Mouse (Mus musculus) erythroblast, embryonic 14.5 days (primary cell): ENCODE measurements around the gene Phyhd1. TPM values are rescaled to one million over a fixed set of nuclear protein-coding genes. Genes with fewer than 3 reads are reported as not detected.

Source experiments
- H3K27me3 ChIP-seq: 2 replicates; pipeline ENCODE4 v1.6.1; 2012; ENCODE audit warnings: inconsistent platforms; ENCODE audit not compliant: control insufficient read depth
- H3K36me3 ChIP-seq: 2 replicates; pipeline ENCODE4 v1.6.1; 2012; ENCODE audit warnings: mild to moderate bottlenecking, inconsistent platforms; ENCODE audit not compliant: control insufficient read depth
- H3K4me1 ChIP-seq: 2 replicates; pipeline ENCODE4 v1.6.1; 2012; ENCODE audit warnings: inconsistent platforms; ENCODE audit not compliant: control insufficient read depth
- H3K4me3 ChIP-seq: replicated peaks from 2 replicates; pipeline ENCODE3; 2012; ENCODE audit warnings: moderate library complexity, mild to moderate bottlenecking, inconsistent platforms
- H3K9me3 ChIP-seq: 2 replicates; pipeline ENCODE4 v1.6.1; 2012; ENCODE audit warnings: low read length, inconsistent platforms, mixed read lengths; ENCODE audit not compliant: control insufficient read depth
- GATA1 ChIP-seq: IDR thresholded peaks from 2 replicates; pipeline ENCODE4 v1.6.1; 2012; ENCODE audit warnings: low read length, inconsistent platforms, mixed read lengths
- TAL1 ChIP-seq: IDR thresholded peaks from 3 replicates; pipeline ENCODE4 v1.6.1; 2012; ENCODE audit warnings: low read length, inconsistent platforms, mixed read lengths
- polyA plus RNA-seq: library from polyadenylated mRNA; stranded (reverse); fragments of >175 nt; gene quantifications from 2 replicates; pipeline ENCODE4 v1.2.3, GENCODE M21; 2012

Gene Phyhd1
- polyA plus RNA-seq, 1 experiment: 0.06 TPM

DNA sequence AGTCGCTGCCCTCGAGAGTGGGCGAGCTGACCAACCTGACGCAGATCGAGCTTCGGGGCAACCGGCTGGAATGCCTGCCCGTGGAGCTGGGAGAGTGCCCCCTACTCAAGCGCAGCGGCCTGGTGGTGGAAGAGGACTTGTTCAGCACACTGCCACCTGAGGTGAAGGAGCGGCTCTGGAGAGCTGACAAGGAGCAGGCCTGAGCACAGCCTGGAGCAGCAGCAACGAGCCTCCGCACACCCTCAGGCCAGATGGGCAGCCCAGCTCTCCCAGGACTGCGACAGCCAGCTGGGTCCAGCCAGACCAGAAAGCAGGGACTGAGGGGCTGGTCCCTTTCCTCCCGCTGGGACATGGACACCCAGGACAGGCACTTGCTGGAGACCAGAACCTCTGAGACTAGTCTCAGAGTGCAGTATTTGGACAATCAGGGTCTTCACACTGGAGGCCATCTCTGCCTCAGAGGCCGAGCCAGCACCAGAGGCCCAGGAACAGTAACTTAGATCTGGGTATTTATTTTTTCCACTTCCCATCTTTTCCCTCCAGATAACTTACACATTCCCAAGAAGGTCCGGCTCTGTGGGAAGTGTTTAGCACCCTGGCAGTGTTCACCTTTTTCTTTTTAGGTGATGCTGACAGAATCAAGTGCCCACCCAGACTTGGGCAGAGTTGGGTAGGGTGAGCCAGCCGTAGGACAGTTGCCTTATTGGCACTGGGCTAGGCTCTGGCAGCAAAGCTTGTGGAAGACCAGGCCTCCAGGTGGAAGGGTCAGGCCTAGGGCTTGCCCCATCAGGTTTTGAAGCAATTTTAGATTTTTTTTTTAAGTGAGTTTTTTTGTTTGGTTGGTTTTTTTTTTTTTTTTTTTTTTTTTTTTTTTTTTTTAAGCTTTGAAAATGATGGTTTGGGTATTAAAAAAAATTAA, 3.8 kb upstream of the Phyhd1 start:
- H3K36me3 ChIP-seq: peaks cover 85% of the 10 kb centered on the region

GRCm38 (mm10) chr2:30262840-30263441, 3.1 kb upstream of the Phyhd1 start:
- Histone ChIP-seq H3K9me3 (no peaks in the 10 kb centered on the region), H3K4me1 (peaks cover 14% of the 10 kb centered on the region), H3K4me3 (no peak overlapping the region), H3K27me3 (no peaks in the 10 kb centered on the region), H3K36me3 (peaks cover 77% of the 10 kb centered on the region)
- TF ChIP-seq TAL1: no peak
- TF ChIP-seq GATA1: no peak

More for the DNA sequence above, 3.8 kb upstream of the Phyhd1 start:
- H3K4me1 ChIP-seq: peaks cover 14% of the 10 kb centered on the region
- H3K4me3 ChIP-seq: no peak overlapping the region
- no peaks in the 10 kb centered on the region for H3K27me3 ChIP-seq
- H3K9me3 ChIP-seq: no peaks in the 10 kb centered on the region
- TF ChIP-seq GATA1: no peak
- TF ChIP-seq TAL1: no peak

- TF ChIP-seq TAL1: no peak
- TF ChIP-seq GATA1: no peak
- H3K9me3 ChIP-seq: no peaks in the 10 kb centered on the region
- no peaks in the 10 kb centered on the region for H3K27me3 ChIP-seq
- H3K36me3 ChIP-seq: peaks cover 68% of the 10 kb centered on the region
- H3K4me1 ChIP-seq: peaks cover 10% of the 10 kb centered on the region
- no peak overlapping the region for H3K4me3 ChIP-seq
Observed at GRCm38 (mm10) chr2:30263811-30264210, 2.2 kb upstream of the Phyhd1 start.

GRCm38 (mm10) chr2:30264671-30265519, 1.1 kb upstream of the Phyhd1 start:
- no peaks in the 10 kb centered on the region for H3K9me3 ChIP-seq
- H3K4me3 ChIP-seq: no peak overlapping the region
- H3K27me3 ChIP-seq: no peaks in the 10 kb centered on the region
- H3K4me1 ChIP-seq: peaks cover 12% of the 10 kb centered on the region
- TF ChIP-seq GATA1 (no peak), TAL1 (no peak)
- H3K36me3 ChIP-seq: peaks cover 58% of the 10 kb centered on the region

- Histone ChIP-seq H3K4me1 (peaks cover 12% of the 10 kb centered on the region), H3K4me3 (peak overlapping the region; percentile 27), H3K9me3 (no peaks in the 10 kb centered on the region), H3K36me3 (peaks cover 42% of the 10 kb centered on the region), H3K27me3 (no peaks in the 10 kb centered on the region)
- no peak for TF ChIP-seq GATA1
- TF ChIP-seq TAL1: no peak
Observed at GRCm38 (mm10) chr2:30266392-30266941, 464 bp downstream of the Phyhd1 start.

GRCm38 (mm10) chr2:30267466-30267865, 1.5 kb downstream of the Phyhd1 start:
- Histone ChIP-seq H3K9me3 (no peaks in the 10 kb centered on the region), H3K4me3 (no peak overlapping the region), H3K36me3 (peaks cover 32% of the 10 kb centered on the region), H3K4me1 (peaks cover 12% of the 10 kb centered on the region), H3K27me3 (no peaks in the 10 kb centered on the region)
- TF ChIP-seq TAL1 (no peak), GATA1 (no peak)

- H3K4me3 ChIP-seq: no peak overlapping the region
- H3K4me1 ChIP-seq: peaks cover 12% of the 10 kb centered on the region
- H3K9me3 ChIP-seq: no peaks in the 10 kb centered on the region
- TF ChIP-seq TAL1 (no peak), GATA1 (no peak)
- no peaks in the 10 kb centered on the region for H3K27me3 ChIP-seq
- peaks cover 24% of the 10 kb centered on the region for H3K36me3 ChIP-seq
Observed at GRCm38 (mm10) chr2:30268371-30268770, 2.4 kb downstream of the Phyhd1 start.

DNA sequence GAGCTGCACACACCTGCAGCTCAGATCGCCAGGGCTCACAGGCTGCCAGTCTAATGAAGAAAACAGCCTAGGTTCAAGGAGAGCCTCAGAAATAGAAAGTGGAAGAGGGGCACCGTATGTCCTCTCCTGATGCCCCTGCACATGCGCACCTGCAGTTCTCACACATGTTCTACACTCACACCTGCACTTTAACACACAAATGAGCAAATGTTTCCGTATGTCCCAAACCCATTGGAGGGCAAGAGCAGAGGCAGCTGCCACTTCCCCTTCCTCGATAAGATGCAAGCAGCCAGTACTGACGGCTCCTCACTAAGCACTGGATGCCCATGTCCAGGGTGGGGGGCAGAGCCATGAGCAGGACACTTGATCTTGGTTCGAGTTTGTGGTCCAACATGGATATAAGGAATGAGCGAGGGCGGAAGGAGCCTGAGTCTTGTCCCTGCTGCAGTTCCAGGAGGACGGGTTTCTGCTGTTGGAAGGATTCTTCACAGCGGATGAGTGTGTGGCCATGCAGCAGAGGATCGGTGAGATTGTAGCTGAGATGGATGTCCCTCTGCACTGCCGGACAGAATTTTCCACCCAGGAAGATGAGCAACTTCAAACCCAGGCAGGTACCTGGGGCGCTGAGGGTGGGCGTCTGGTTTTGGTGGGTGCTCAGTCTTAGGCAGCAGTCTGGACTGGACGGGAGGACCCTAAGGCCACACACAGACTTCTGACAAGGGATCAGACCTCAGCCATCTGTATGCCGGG, 3.4 kb downstream of the Phyhd1 start:
- peaks cover 12% of the 10 kb centered on the region for H3K4me1 ChIP-seq
- H3K4me3 ChIP-seq: no peak overlapping the region
- H3K9me3 ChIP-seq: no peaks in the 10 kb centered on the region
- TF ChIP-seq TAL1 (no peak), GATA1 (no peak)
- peaks cover 13% of the 10 kb centered on the region for H3K36me3 ChIP-seq
- no peaks in the 10 kb centered on the region for H3K27me3 ChIP-seq
